Mouse (Mus musculus) liver, adult 10 weeks (tissue): Measurements from ENCODE around the gene Ric8a. TPM values are rescaled to one million over a fixed set of nuclear protein-coding genes. Genes with fewer than 3 reads are reported as not detected.

Source experiments
- polyA plus RNA-seq: library from polyadenylated mRNA; stranded (reverse); fragments of 350-450 nt; fragmentation: Illumina TruSeq; extraction: RNeasy Lipid Tissue Mini Kit (QIAGEN cat#74804); gene quantifications from one replicate; pipeline ENCODE4 v1.2.3, GENCODE M21; 2014; ENCODE audit warnings: low read depth, low replicate concordance

Gene Ric8a
- polyA plus RNA-seq, result 4.3 TPM

DNA sequence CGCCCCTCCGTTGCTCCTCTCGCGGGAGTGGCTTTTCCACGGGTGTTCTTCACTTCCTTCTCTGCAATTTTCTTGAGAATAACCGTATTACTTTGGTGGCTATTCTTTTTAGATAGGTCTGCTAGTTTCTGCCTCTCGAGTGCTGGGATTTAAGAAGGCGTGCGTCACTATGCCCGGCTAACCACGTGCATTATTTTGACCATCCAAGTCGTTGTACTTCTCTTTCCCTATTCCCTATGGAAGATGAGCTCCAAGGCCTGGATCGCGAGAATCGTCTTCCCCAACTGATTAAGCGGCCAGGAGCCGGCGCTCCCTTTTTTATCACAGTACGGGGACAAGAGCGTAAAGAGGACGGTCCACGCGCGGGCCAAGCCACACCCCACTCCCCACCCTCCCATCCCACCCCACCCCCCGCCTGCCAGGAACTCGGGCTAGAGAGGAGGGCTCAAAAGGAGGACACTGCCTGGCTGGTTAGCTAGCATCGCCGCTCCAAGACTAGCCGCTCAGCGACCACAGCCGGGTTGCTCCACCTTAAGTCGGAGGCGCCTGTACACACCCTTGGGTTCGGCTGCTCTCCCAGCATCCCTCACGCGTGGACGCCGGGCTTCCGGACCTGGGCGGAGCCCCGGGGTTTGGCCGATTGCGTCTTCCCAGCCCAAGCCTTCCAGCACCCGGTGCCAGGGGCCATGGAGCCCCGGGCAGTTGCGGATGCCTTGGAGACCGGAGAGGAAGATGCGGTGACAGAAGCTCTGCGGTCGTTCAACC lies at the start of gene Ric8a:
Ric8a (plus strand) TSS at position 173 of the 765 bp plus-strand sequence.

DNA sequence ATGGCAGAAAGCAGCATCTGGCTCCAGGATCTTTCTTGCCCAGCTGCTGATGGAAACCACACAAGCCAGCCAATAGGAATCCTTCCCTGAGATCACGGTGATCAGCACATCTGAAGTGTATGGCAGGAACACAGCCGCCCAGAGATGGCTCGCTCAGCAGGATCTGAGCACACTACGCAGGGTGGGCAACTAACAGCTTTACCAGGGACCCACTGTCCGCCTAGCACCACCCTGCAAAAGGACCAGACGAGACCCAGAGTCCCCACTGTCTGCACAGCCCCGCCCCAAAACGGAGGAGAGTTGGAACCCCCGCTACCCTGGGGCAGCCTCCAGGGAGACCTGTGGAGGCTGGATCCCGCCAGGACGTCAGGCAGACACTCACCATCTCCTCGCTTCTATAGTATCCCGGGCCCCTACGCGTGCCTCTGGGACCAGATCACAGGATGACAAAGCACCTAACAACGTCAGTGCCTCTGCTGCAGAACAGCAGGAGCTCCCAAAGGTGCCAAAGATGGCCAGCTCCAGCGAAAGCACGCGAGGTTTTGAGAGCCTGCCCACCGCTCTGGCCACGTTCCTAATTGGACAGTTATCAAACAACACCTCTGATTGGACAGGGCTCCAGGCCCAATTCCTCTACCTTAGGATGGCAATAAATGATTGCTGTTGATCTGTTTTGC lies 35.0 kb upstream of the Ric8a start, which contains the start of gene Zfp941:
Zfp941 (minus strand) TSS at position 526 of the 677 bp plus-strand sequence.

DNA sequence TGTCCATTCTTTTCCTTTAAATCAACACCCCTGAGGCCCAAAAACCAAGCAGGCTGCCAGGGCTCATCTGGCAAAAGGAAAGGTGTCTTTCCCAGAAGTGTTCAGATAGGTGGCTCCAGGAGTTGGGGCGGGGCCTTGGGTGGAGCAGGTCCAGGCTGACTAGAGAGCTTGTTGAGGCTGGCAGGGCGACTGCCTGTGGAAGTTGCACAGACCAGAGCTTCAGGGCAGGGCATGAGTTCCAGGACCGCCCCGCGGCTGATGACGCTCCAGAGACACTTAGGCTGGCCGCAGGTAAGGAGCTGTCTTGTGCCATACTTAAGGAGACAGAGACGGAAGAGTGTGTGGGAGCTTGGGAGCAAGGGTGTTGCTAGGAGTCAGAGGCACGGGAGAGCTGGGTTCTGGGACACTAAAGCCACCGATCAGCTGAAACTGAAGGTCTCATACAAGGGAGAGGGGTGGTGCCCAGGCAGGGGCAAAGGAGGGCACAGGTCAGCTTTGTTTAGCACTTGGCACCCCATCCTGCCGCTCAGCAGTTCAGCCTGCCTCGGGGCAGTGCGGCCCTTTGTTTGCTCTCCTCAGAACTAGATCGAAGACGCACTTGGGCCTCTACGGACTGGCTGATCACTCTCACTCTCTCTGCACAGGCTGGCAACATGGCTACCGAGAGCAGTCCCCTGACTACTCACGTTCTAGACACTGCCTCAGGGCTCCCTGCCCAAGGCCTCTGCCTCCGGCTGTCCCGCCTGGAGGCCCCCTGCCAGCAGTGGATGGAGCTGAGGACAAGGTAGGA lies 21.6 kb upstream of the Ric8a start, which contains the start of gene Urah:
Urah (plus strand) TSS at position 51 of the 790 bp plus-strand sequence.

DNA sequence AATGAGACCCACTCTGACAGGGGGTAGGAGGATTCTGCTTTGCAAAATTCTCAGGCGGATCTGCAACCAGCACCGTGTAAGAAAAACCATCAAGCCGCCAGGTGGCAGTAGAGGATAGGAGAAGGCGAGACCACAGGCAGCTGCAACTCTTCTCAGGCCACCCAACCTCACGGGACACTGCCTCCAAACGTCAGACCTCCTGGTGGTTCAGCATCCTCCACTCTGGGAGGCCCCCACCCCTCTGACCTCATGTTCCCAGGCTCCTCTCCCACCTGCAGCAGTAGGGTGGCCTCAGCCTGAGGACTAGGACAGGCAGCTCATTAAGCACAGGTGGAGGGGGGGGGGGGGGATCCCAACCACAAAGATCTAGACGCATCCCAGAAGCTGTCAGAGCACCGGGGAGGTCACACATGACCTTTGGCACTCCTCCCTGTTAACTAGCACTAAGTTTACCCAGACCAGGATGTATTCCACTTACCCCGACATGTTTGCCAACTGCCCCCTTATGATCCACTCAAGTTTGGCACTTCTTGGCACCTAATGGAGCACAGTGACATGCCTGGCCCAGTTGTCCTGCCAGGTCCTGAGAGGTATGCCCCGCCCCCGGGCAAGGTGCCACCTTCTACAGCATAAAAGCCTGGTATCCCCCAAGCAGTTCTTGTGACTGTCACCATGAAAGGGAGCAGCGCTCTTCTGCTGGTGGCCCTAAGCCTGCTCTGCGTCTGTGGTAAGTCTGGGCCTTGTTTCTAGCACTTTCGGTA lies 11.7 kb upstream of the Ric8a start, which contains the start of gene Scgb1c1:
Scgb1c1 (plus strand) TSS at position 643 of the 761 bp plus-strand sequence.

DNA sequence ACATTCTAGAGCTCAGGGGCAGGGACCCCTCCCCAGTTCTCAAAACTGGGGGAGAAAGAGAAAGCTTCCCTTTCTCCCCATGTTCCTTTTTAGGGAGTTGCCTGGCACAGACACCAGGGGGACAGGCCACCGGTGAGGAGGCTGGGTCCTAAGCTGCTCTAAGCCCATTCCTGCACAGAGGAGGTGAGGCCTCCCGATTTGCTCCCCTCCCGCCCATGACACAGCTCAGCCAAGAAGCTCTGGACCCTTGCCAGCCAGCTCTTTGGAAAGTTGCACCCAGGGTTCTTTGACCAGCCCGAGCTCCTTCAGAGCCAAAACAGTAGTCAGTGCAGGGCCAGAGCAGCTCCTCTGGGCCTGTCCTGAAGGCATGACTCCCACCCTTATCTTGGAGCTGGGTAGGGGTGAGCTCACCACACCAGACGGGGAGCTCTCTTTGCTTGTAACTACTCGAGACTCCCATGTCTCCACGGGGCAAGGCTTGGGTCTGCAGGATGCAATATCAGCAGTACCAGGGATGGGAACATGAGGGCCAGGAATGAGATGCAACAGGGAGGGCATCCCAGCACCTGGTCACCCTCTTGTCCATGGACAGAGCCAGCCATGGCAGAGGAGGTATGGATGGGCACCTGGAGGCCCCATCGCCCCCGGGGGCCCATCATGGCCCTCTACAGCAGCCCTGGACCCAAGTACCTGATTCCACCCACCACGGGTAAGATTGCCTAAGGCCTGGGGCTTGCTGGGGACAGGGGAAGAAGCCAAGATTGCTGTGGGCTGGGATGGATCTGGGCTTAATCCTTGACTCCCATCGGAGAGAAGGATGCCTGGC lies 8.8 kb upstream of the Ric8a start, which contains the start of gene Odf3:
Odf3 (plus strand) TSS at position 51 of the 826 bp plus-strand sequence.

DNA sequence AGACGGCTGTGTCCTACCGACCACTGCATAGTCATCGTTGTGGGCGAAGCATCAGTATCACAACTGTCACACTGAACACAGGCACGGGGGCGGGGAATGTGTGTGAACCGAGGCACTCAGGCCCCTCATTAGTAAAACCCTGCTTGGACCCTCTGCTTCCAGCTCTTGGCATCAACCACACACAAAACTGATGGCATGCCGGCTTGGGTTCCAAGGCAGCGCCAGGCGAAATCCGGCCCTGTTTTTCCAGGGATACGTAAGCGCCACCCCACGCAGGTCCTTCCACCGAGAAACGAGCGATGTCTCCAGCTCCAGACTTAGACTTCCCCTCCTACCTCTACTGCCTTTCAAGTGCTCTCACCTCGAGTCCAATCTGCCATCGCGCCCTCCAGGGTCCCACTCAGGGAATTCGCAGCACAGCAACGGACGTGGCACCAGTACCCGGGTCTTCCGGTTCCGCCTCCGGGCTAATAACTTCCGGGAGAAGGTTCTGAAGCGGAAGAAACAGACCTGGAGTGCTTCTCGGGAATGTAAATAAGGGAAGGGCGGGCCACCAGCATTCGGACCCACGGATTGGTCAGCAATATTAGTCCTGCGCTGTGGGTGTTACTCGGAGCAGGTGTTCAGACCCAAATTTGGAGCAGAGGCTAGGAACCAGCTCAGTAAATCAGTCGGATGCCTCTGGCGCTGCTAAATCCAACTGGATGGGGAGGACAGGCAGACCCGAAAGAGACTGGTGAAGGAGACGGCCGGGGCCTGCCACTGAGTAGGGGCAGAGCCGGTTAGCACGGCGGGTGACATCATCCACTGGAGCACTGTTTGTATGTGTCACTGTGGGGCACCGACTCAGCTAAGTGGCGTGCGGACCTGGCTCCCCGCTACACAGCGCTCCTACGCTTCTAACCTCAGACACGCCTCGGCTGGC lies 635 bp upstream of the Ric8a start, which contains the start of gene Gm45785:
Gm45785 (minus strand) TSS at position 472 of the 925 bp plus-strand sequence.

DNA sequence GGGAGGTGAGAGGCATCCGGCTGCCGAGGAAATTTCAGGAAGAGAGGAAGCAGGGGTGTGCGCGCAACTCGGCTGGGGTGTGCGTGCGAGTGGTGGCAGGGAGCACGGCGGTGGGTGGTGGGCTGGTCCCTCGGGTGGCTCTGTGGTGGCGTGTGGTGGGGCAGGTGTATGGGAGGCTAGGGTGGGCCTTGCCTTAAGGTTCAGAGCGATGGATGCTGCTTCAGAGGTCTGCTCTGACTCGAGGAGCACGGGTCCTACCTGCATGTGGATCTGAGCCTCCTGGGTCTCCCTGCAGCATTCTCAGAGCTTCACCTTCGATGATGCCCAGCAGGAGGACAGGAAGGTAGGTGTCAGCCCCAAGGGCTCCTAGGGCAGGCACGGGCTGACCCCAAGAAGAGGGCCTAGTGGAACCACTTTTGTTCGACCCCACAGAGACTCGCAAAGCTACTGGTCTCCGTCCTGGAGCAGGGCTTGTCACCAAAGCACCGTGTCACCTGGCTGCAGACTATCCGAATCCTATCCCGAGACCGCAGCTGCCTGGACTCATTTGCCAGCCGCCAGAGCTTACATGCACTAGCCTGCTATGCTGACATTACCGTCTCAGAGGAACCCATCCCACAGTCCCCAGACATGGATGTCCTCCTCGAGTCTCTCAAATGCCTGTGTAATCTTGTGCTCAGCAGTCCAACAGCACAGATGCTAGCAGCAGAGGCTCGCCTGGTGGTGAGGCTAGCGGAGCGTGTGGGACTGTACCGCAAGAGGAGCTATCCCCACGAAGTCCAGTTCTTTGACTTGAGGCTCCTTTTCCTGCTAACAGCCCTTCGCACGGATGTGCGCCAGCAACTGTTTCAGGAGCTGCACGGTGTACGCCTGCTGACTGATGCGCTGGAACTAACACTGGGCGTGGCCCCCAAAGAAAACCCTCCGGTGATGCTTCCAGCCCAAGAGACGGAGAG lies 1.1 kb downstream of the Ric8a start, which contains the start of gene Bet1l:
Bet1l (minus strand) TSS at position 28 of the 956 bp plus-strand sequence.

DNA sequence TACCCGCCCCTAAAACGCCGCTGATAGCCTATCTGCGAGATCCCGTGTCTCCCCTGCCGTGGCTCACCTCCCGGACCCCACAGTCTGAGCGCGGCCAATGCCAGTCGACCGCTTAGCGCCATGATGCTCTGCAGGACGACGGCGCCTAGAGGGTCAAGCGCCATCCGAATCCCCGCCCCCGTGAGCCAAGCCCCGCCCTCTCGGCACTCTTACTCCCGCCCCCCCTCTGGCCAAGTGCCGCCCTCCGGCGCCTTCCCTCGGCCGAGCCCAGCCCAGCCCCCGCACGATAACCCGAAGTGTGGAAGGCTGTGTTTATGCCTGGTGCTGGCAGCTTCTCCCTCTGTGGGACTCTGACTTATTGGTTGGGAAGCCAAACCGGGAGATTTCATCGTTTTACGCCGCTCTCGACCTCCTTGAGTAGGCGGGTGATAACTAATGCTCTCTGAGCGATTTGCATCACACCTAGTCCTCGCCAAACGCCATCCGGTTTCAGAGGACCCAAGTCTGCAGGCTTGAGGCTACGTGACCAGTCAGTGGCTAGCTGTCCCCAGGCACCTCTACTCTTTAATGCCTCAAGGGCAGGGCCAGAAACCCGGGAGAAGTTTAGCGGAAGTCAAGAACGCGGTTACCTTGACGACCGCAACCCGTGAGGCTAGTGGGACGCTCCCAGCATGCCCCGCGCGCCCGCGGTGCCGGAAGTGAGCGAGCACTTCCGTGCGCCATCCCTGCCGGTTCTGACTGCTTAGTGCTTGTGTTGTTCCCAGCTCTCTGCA lies 25.1 kb downstream of the Ric8a start, which contains the start of the genes Psmd13 and Sirt3:
Psmd13 (plus strand) TSS at position 273 of the 773 bp plus-strand sequence.
Sirt3 (minus strand) TSS at position 614 of the 773 bp plus-strand sequence.

DNA sequence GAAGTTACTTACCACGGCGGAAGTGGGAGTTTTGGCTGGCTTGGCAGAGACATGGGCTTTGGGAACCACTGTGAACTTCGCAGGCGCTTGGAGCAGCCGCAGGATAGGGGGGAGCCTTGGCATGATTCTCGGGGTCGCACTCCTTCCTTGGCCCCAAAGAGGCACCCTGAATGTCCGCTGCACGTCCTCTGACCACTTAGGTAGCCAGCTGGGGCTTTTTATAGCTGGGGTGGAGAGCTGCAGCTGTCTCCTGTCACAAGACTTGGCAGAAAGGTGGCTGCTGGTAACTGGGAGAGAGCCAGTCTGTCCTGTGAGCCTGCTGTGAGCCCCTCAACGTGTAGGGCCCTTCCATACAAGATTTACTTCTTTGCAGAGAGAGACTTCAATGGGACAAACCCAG lies 43.5 kb downstream of the Ric8a start, which contains the start of gene Cox8b:
Cox8b (minus strand) TSS at position 227 of the 400 bp plus-strand sequence.

Other genes with a start within 250 kb of the Ric8a start
- gene Olfr61, start 228.0 kb upstream of the Ric8a start, polyA plus RNA-seq, result not detected
- not detected for gene Olfr53, start 210.5 kb upstream of the Ric8a start, polyA plus RNA-seq
- not detected for gene Olfr539, start 197.0 kb upstream of the Ric8a start, polyA plus RNA-seq
- gene Olfr45, start 175.0 kb upstream of the Ric8a start, polyA plus RNA-seq, result not detected
- gene Olfr541, start 159.7 kb upstream of the Ric8a start, polyA plus RNA-seq, result not detected
- 9,740 TPM for gene Cyp2e1, start 93.2 kb upstream of the Ric8a start, polyA plus RNA-seq
- gene Syce1, start 69.1 kb upstream of the Ric8a start, polyA plus RNA-seq, result not detected
- gene Zfp941, start 34.8 kb upstream of the Ric8a start, polyA plus RNA-seq, result 0.66 TPM
- gene Urah, start 21.9 kb upstream of the Ric8a start, polyA plus RNA-seq, result 287 TPM
- not detected for gene Scgb1c1, start 11.4 kb upstream of the Ric8a start, polyA plus RNA-seq
- gene Odf3, start 9.2 kb upstream of the Ric8a start, polyA plus RNA-seq, result not detected
- not detected for gene Gm45785, start 626 bp upstream of the Ric8a start, polyA plus RNA-seq
- gene Bet1l, start 620 bp downstream of the Ric8a start, polyA plus RNA-seq, result 1.4 TPM
- gene Psmd13, start 25.0 kb downstream of the Ric8a start, polyA plus RNA-seq, result 89.2 TPM
- gene Sirt3, start 25.4 kb downstream of the Ric8a start, polyA plus RNA-seq, result 15.2 TPM
- not detected for gene Cox8b, start 43.5 kb downstream of the Ric8a start, polyA plus RNA-seq
- gene Nlrp6, start 63.9 kb downstream of the Ric8a start, polyA plus RNA-seq, result 20.5 TPM
- 2.3 TPM for gene Pgghg, start 84.4 kb downstream of the Ric8a start, polyA plus RNA-seq
- gene Ifitm5, start 93.3 kb downstream of the Ric8a start, polyA plus RNA-seq, result not detected
- gene Gm45717, start 99.0 kb downstream of the Ric8a start, polyA plus RNA-seq, result not detected
- gene Ifitm2, start 99.0 kb downstream of the Ric8a start, polyA plus RNA-seq, result 135 TPM
- 4.2 TPM for gene Ifitm1, start 110.3 kb downstream of the Ric8a start, polyA plus RNA-seq
- 163 TPM for gene Ifitm3, start 153.8 kb downstream of the Ric8a start, polyA plus RNA-seq
- gene Ifitm6, start 161.0 kb downstream of the Ric8a start, polyA plus RNA-seq, result 2.6 TPM
- gene Gm17387, start 172.2 kb downstream of the Ric8a start, polyA plus RNA-seq, result not detected
- gene B4galnt4, start 204.1 kb downstream of the Ric8a start, polyA plus RNA-seq, result not detected
- gene Pkp3, start 221.3 kb downstream of the Ric8a start, polyA plus RNA-seq, result not detected
- gene Sigirr, start 243.6 kb downstream of the Ric8a start, polyA plus RNA-seq, result 1.6 TPM